Mouse (Mus musculus) thymus, adult 2 months (tissue): ENCODE data around the gene Zswim1.

Source experiments
- CTCF ChIP-seq: fragments of 200-500 bp; IDR thresholded peaks from 2 replicates; pipeline ENCODE4 v1.5.1; 2012; ENCODE audit warnings: mild to moderate bottlenecking, control low read depth, low read length, moderate library complexity, borderline replicate concordance; ENCODE audit not compliant: control insufficient read depth, poor library complexity, insufficient read depth; ENCODE audit errors: extremely low read depth
- POLR2A ChIP-seq: fragments of 200-500 bp; IDR thresholded peaks from 2 replicates; pipeline ENCODE4 v1.6.1; 2012; ENCODE audit warnings: mild to moderate bottlenecking, low read length, control low read depth, moderate library complexity; ENCODE audit not compliant: control insufficient read depth, poor library complexity, insufficient read depth; ENCODE audit errors: extremely low read depth

DNA sequence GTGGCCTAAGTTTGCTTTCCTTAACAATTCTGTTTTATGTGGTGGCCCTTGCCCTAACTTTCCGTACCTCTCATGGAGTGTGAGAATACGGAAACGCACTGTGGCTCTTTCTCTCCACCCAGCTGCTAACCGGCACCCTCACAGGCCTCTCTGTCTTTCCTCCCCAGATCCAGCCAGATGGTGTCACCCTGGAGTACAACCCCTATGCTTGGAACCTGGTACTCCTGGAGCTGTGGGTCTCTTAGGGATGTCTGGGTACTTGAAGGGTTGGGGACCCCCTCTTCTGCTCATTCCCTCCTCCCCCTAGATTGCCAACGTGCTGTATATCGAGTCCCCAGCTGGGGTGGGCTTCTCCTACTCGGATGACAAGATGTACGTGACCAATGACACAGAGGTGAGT, 12.0 kb downstream of the Zswim1 start:
- no peak for TF ChIP-seq POLR2A
- no peak; the same call in 1 of the 2 replicates for TF ChIP-seq CTCF
